Mouse (Mus musculus) neural tube, embryonic 13.5 days (tissue): ENCODE data around the gene Itm2b. TPM values are rescaled to one million over a fixed set of nuclear protein-coding genes. Genes with fewer than 3 reads are reported as not detected.
A peak's percentile ranks its signal among the peaks of the same experiment; 100 is the strongest.

Experiments used
- ATAC-seq: fragments of 200-750 bp; cut with Nextera tagmentation; 2 replicates; pipeline ENCODE4 v1.8.0; 2017; ENCODE audit warnings: low read depth, mild to moderate bottlenecking, moderate TSS enrichment, moderate library complexity
- H3K27ac ChIP-seq: fragments of 300-500 bp; sonication (generic); replicated peaks from 2 replicates; pipeline ENCODE4 v1.5.1; 2015; ENCODE audit warnings: moderate library complexity, mild to moderate bottlenecking, inconsistent platforms
- H3K27me3 ChIP-seq: fragments of 300-500 bp; sonication (generic); 2 replicates; pipeline ENCODE4 v1.6.1; 2015; ENCODE audit warnings: mild to moderate bottlenecking, inconsistent platforms
- H3K36me3 ChIP-seq: fragments of 300-500 bp; sonication (generic); 2 replicates; pipeline ENCODE4 v1.6.1; 2015; ENCODE audit warnings: mild to moderate bottlenecking, inconsistent platforms
- H3K4me1 ChIP-seq: fragments of 300-500 bp; sonication (generic); replicated peaks from 2 replicates; pipeline ENCODE4 v1.6.1; 2015; ENCODE audit warnings: inconsistent platforms
- H3K4me2 ChIP-seq: fragments of 300-500 bp; sonication (generic); 2 replicates; pipeline ENCODE4 v1.6.1; 2015; ENCODE audit warnings: inconsistent platforms, mild to moderate bottlenecking, moderate library complexity
- H3K4me3 ChIP-seq: fragments of 300-500 bp; sonication (generic); 2 replicates; pipeline ENCODE4 v1.5.1; 2015; ENCODE audit warnings: mild to moderate bottlenecking, inconsistent platforms
- H3K9ac ChIP-seq: fragments of 300-500 bp; sonication (generic); 2 replicates; pipeline ENCODE4 v1.6.1; 2015; ENCODE audit warnings: moderate library complexity, mild to moderate bottlenecking, inconsistent platforms
- H3K9me3 ChIP-seq: fragments of 300-500 bp; sonication (generic); 2 replicates; pipeline ENCODE4 v1.6.1; 2016; ENCODE audit warnings: inconsistent platforms
- WGBS: fragments of 180-500 bp; shearing (Covaris S2); methylation state at CpG from one replicate; pipeline ENCODE4 v1.1.7; 2015; 5-methylcytosine and 5-hydroxymethylcytosine counted together
- polyA plus RNA-seq: library from polyadenylated mRNA; unstranded; fragments of >200 nt; fragmentation: Nextera tagmentation; extraction: Ambion mirVana; gene quantifications from 2 replicates; pipeline ENCODE4 v1.2.1, GENCODE M21; 2015

Itm2b gene
- polyA plus RNA-seq, 1 experiment from 2014 or later = 781 TPM

GRCm38 (mm10) chr14:73326511-73326910, 58.6 kb downstream of the Itm2b start:
- Histone ChIP-seq H3K9me3 (no peaks in the 10 kb centered on the region), H3K4me1 (peaks cover 29% of the 10 kb centered on the region), H3K9ac (peak overlapping the region; percentile 96), H3K36me3 (no peaks in the 10 kb centered on the region), H3K27ac (peak overlapping the region; percentile 98), H3K4me3 (peak overlapping the region; percentile 74), H3K27me3 (no peaks in the 10 kb centered on the region), H3K4me2 (peak overlapping the region; percentile 87)
- ATAC-seq = no peak
- WGBS = 5% methylated on average over 8 of the region's 8 CpGs

- under 1% methylated on average over 103 of the region's 135 CpGs for WGBS
- Histone ChIP-seq H3K4me1 (peaks cover 29% of the 10 kb centered on the region), H3K27me3 (no peaks in the 10 kb centered on the region), H3K4me3 (peak within 1 kb of the TSS; percentile 74), H3K36me3 (0 out of 2 replicates have a peak, but pooled peaks cover 3% of the 10 kb centered on the region), H3K9ac (peak within 1 kb of the TSS; percentile 96), H3K27ac (peak within 1 kb of the TSS; percentile 98), H3K9me3 (no peaks in the 10 kb centered on the region), H3K4me2 (peak within 1 kb of the TSS; percentile 87)
- ATAC-seq = peak; percentile 86
These were observed 59.4 kb downstream of the Itm2b start, which contains the start of gene Rb1 for GRCm38 (mm10) chr14:73325456-73326381. Gene Rb1 (minus strand): TSS chr14:73325822.

GRCm38 (mm10) chr14:73324634-73325455, 60.2 kb downstream of the Itm2b start:
- under 1% methylated on average over 53 of the region's 55 CpGs for WGBS
- Histone ChIP-seq H3K9me3 (no peaks in the 10 kb centered on the region), H3K4me2 (peak overlapping the region; percentile 87), H3K4me3 (peak overlapping the region; percentile 74), H3K4me1 (peaks cover 29% of the 10 kb centered on the region), H3K9ac (peak overlapping the region; percentile 96), H3K27me3 (no peaks in the 10 kb centered on the region), H3K36me3 (0 out of 2 replicates have a peak, but pooled peaks cover 8% of the 10 kb centered on the region), H3K27ac (peak overlapping the region; percentile 98)
- ATAC-seq = peak; percentile 72

- no peak for ATAC-seq
- H3K27ac ChIP-seq = no peak overlapping the region
- no peak overlapping the region for H3K9ac ChIP-seq
- H3K4me3 ChIP-seq = no peak overlapping the region
- peaks cover 29% of the 10 kb centered on the region for H3K4me1 ChIP-seq
- H3K4me2 ChIP-seq = peak overlapping the region; percentile 87
- 0 out of 2 replicates have a peak, but pooled peaks cover 8% of the 10 kb centered on the region for H3K36me3 ChIP-seq
- 25% methylated on average over 2 of the region's 2 CpGs for WGBS
- H3K27me3 ChIP-seq = no peaks in the 10 kb centered on the region
- no peaks in the 10 kb centered on the region for H3K9me3 ChIP-seq
These were observed 61.1 kb downstream of the Itm2b start for GRCm38 (mm10) chr14:73323965-73324364.

GRCm38 (mm10) chr14:73322142-73322541, 62.9 kb downstream of the Itm2b start:
- Histone ChIP-seq H3K27ac (no peak overlapping the region), H3K36me3 (0 out of 2 replicates have a peak, but pooled peaks cover 8% of the 10 kb centered on the region), H3K9ac (no peak overlapping the region), H3K4me1 (peaks cover 28% of the 10 kb centered on the region), H3K27me3 (no peaks in the 10 kb centered on the region), H3K4me2 (no peak overlapping the region), H3K9me3 (no peaks in the 10 kb centered on the region), H3K4me3 (no peak overlapping the region)
- no peak for ATAC-seq
- 88% methylated on average over 3 of the region's 3 CpGs for WGBS

- no peaks in the 10 kb centered on the region for H3K9me3 ChIP-seq
- no peak for ATAC-seq
These were observed 68.2 kb downstream of the Itm2b start for GRCm38 (mm10) chr14:73316933-73317332.

GRCm38 (mm10) chr14:73313864-73314263, 71.2 kb downstream of the Itm2b start:
- no peaks in the 10 kb centered on the region for H3K27me3 ChIP-seq
- no peak for ATAC-seq
- no peak overlapping the region for H3K27ac ChIP-seq
- H3K9me3 ChIP-seq = no peaks in the 10 kb centered on the region
- H3K4me3 ChIP-seq = no peak overlapping the region
- H3K4me2 ChIP-seq = no peak overlapping the region
- peaks cover 15% of the 10 kb centered on the region for H3K4me1 ChIP-seq
- 77% methylated on average over 4 of the region's 4 CpGs for WGBS
- H3K9ac ChIP-seq = no peak overlapping the region
- no peaks in the 10 kb centered on the region for H3K36me3 ChIP-seq

More at GRCm38 (mm10) chr14:73316933-73317332, 68.2 kb downstream of the Itm2b start:
- Histone ChIP-seq H3K4me2 (no peak overlapping the region), H3K27ac (no peak overlapping the region), H3K4me3 (no peak overlapping the region), H3K36me3 (0 out of 2 replicates have a peak, but pooled peaks cover 8% of the 10 kb centered on the region), H3K9ac (no peak overlapping the region), H3K27me3 (no peaks in the 10 kb centered on the region), H3K4me1 (peaks cover 15% of the 10 kb centered on the region)

- H3K4me1 ChIP-seq = peaks cover 15% of the 10 kb centered on the region
These were observed 71.7 kb downstream of the Itm2b start for GRCm38 (mm10) chr14:73313396-73313795.

GRCm38 (mm10) chr14:73312909-73313308, 72.2 kb downstream of the Itm2b start:
- Histone ChIP-seq H3K4me1 (peaks cover 20% of the 10 kb centered on the region), H3K9me3 (no peaks in the 10 kb centered on the region), H3K9ac (no peak overlapping the region), H3K36me3 (no peaks in the 10 kb centered on the region), H3K4me3 (no peak overlapping the region), H3K27me3 (no peaks in the 10 kb centered on the region), H3K4me2 (no peak overlapping the region), H3K27ac (no peak overlapping the region)
- 81% methylated on average over 5 of the region's 5 CpGs for WGBS
- no peak for ATAC-seq

More at GRCm38 (mm10) chr14:73313396-73313795, 71.7 kb downstream of the Itm2b start:
- no peak for ATAC-seq
- H3K36me3 ChIP-seq = no peaks in the 10 kb centered on the region
- WGBS = 65% methylated on average over 5 of the region's 5 CpGs
- no peak overlapping the region for H3K4me3 ChIP-seq
- no peak overlapping the region for H3K27ac ChIP-seq
- no peak overlapping the region for H3K9ac ChIP-seq
- no peak overlapping the region for H3K4me2 ChIP-seq
- H3K9me3 ChIP-seq = no peaks in the 10 kb centered on the region
- no peaks in the 10 kb centered on the region for H3K27me3 ChIP-seq
